Mouse (Mus musculus) thymus, adult 2 months (tissue): ENCODE results near the gene Dcst1.

Experiments
- CTCF ChIP-seq: fragments of 200-500 bp; IDR thresholded peaks from 2 replicates; pipeline ENCODE4 v1.5.1; 2012; ENCODE audit warnings: mild to moderate bottlenecking, control low read depth, low read length, moderate library complexity, borderline replicate concordance; ENCODE audit not compliant: control insufficient read depth, poor library complexity, insufficient read depth; ENCODE audit errors: extremely low read depth
- POLR2A ChIP-seq: fragments of 200-500 bp; IDR thresholded peaks from 2 replicates; pipeline ENCODE4 v1.6.1; 2012; ENCODE audit warnings: mild to moderate bottlenecking, low read length, control low read depth, moderate library complexity; ENCODE audit not compliant: control insufficient read depth, poor library complexity, insufficient read depth; ENCODE audit errors: extremely low read depth

DNA sequence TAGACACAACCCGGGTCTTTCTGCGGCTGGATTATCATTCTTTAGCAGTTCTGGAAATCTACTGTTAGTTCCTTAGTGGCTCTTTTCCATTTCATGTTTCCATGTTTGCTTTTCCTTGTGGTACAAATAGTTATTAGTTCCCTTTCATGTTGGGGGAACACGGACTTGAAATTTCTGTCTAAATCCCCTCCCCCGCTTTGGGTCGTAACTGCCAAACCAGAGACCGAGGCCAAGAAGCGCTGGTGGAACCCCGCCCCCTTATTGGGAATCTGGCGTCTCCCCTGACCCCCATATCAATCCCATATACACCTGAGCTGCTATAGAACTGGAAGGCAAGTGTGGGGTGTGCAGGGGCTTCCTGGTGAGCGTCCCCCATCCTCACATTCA is 30.4 kb upstream of the Dcst1 start:
- no peak for TF ChIP-seq POLR2A
- TF ChIP-seq CTCF, result no peak
